Mouse (Mus musculus) right cerebral cortex, postnatal 4 days (tissue): ENCODE data around the gene Atf4.
A peak's percentile ranks its signal among the peaks of the same experiment; 100 is the strongest.

Experiments
- DNase-seq: peaks from one replicate; pipeline ENCODE4 v3.0.0-alpha.2; 2022

Gene Atf4

GRCm38 (mm10) chr15:80254847-80255645 lies at the start of gene Atf4:
Gene Atf4, plus strand, starts transcription at chr15:80255184.
- DNase-seq = peak; percentile 94

DNA sequence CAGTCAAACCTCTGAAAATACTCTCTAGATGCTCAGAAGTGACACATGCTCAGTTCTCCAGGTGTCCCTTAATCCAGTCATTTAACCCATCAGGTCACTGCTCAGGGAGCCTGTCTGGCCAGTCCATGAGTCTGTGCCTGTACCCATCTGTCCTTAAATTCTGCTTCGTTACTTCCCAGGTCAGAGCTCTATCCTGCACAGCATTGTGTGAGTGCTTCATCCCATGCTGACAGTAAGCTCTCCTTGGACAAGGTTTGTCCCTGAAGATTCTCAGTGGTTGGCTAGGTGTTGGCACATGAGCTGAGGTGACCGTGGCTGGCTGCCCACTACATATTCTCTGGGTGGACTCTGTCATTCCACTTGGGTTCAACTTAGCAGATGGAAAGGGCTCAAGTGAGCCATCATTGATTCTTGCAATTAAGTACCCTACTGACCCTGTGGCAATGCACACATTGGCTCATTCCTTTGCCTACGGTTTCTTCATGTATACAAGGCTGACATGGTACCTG lies 48.9 kb upstream of the Atf4 start:
- DNase-seq = no peak

DNA sequence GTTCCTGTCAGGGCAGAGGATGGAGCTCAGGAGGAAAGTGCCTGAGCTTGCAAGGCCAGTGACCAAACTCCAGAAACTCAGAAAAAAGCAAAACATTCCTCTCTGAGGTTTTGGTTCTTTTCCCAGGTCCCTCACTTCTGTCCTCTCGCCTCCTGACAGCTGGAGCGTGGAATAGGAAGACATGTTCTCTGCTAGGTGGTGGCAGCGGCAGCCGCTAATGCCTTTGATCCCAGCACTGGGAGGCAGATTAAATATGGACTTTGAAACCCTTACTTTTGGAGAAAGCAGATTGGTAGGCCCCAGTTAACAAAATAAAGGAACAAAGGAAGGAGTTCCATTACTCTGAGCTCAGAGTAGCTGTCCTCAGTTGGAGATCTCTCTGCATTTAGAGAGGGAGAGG lies 46.5 kb upstream of the Atf4 start:
- DNase-seq = no peak

DNA sequence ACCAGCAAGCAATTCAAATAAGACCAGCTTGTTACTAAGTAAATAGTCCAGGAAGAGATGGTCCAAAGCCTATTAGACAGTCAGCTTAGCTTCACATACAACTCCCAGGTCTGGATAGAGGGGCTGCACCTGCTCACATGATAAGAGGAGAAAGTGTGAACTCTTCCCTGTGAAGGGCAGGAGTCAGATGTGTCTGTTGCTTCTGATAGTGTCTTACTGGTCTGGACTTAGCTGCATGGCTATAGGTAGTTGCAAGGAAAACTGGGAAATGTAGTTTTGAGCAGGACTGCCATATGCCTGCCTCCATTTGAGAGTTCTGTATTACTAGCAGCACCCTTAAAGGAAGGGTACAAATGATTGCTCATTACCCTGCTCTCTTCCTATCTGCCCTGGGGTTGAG lies 41.3 kb upstream of the Atf4 start:
- DNase-seq = no peak

- DNase-seq = peak; percentile 54
Observed at GRCm38 (mm10) chr15:80215716-80216479, 39.1 kb upstream of the Atf4 start.

GRCm38 (mm10) chr15:80216480-80216820 lies 38.5 kb upstream of the Atf4 start:
- DNase-seq = no peak

DNA sequence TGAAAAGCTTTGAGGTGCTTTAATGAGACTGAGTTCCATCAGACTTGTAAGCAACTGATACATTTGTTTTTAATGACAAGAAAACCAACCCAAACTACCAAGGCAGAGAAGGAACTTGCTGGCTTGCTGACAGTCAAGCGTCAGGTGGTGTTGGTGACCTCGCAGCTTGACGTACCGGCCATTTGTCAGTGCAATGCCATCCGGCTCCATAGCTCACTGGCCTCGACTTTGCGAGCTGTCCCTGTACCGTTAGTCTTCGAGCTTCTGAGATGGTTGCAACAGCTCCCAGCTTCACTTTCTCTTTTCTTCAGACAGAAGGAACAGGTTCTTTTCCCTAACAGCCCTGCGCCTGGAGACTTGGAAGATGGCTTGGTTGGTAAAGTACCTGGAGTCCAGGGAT lies 37.5 kb upstream of the Atf4 start:
- DNase-seq = no peak

DNA sequence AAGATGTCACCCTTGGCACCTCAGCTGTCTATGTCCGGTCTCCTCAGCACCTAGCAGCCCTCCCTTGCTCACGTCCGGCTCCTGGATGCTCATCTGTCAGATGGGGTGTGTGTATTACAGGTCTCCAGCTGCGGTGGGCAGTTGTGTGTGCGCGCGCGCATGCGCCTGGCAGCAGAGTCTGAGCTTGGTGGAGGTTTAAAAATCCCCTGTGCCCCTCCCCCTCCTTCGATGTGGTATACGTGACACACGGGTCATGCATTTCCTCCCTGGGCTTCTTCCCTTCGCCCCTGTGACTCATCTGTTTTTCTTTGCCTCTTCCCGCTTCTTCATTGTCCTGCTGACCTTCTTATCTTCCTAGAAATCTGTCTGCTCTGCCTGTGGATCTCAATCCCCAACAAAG lies 35.8 kb upstream of the Atf4 start:
- DNase-seq = no peak

GRCm38 (mm10) chr15:80219705-80220657 lies 35.0 kb upstream of the Atf4 start:
- no peak for DNase-seq

- no peak for DNase-seq
Observed at GRCm38 (mm10) chr15:80221031-80221430, 34.0 kb upstream of the Atf4 start.

DNA sequence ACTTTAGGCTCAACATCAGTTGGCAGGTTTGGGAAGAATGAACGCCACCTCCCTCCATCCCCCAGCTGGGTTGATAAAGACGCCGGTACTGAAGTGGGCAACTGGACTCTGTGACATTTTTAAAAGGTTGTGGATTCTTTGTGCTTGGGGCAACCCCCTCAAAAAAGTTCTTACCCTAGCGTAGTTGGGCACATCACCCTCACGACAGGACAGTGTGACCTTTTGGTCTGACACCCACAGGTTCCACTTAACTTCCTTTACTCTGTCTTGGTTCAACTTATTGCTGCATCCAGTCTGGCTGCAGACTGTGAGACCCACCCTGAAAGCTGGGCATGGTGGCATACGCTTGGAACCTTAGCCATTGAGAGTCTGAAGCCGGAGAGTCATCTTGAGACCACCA lies 31.2 kb upstream of the Atf4 start:
- no peak for DNase-seq

DNA sequence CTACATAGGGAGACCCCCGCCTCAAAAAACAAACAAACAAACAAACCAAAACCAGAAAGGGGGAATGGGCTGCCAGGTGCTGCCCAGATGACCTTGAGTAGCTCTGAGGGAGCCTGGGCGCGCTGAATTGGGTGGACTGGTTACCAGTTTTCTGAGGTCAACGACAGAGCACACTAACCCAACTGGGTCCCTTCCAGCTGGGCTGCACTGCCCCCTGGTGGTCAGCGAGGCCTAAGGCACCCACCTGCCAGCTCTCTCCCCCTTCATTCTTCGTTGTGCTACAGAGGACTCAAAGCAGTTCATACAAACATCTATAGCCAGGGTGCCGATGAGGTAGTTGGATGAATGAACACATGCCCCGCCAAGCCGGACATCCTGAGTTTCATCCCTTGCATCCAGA lies 29.8 kb upstream of the Atf4 start:
- DNase-seq = peak; percentile 82

GRCm38 (mm10) chr15:80225796-80226195 lies 29.2 kb upstream of the Atf4 start:
- DNase-seq = peak; percentile 57

DNA sequence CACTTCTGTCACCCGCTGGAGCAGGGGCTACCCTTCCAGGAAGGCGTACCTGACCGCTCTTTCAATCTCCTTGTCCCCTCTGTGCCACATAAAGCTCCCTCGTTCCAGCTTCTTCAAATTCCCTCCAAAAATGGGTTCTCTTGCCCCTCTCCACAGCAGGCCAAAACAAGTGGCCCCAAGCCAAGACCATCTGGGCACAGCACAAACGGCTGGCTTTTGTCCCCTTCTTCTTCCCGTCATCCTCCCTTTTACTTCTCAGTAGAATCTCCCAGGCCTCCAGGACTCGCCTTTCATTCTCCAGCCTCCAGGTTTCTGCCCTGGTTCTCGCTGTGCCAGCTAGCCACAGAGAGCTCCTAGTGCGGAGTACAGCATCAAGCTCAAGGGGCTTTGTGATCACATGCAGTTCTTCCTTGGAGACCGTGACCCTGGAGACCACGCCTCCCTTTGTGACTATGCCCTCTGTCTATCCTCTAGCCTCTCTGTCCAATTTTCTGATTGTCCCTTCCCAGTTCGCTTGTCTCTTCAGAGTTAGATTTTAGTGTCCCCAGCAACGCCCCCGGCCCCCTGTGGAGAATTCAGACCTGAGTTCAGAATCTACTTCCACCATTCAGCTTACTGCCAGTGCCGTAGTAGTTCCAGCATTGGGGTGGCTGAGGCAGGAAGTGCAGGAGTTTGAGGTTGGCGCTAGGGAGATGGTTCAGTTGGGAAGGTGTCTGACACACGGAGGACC lies 26.7 kb upstream of the Atf4 start:
- no peak for DNase-seq

GRCm38 (mm10) chr15:80232331-80232730 lies 22.7 kb upstream of the Atf4 start:
- no peak for DNase-seq

DNA sequence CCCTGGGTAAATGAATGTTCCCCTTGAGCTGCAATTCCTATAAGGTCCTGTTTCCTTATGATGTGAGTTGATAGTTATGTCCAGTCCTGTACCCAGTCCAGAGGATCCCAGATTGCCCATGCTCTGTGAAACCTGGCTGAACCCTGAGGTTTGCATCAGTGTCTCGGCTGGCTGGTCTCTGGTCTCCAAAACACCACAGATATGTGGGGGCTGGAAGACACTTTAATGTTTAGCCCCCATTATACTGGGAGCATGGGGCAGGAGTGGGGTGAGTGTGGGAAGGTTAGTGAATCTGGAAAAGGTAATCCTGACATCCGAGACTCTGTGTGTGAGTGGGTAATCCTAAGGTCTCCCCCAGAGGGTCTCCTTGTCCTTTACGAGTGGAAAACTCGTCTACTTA lies 21.9 kb upstream of the Atf4 start:
- no peak for DNase-seq

DNA sequence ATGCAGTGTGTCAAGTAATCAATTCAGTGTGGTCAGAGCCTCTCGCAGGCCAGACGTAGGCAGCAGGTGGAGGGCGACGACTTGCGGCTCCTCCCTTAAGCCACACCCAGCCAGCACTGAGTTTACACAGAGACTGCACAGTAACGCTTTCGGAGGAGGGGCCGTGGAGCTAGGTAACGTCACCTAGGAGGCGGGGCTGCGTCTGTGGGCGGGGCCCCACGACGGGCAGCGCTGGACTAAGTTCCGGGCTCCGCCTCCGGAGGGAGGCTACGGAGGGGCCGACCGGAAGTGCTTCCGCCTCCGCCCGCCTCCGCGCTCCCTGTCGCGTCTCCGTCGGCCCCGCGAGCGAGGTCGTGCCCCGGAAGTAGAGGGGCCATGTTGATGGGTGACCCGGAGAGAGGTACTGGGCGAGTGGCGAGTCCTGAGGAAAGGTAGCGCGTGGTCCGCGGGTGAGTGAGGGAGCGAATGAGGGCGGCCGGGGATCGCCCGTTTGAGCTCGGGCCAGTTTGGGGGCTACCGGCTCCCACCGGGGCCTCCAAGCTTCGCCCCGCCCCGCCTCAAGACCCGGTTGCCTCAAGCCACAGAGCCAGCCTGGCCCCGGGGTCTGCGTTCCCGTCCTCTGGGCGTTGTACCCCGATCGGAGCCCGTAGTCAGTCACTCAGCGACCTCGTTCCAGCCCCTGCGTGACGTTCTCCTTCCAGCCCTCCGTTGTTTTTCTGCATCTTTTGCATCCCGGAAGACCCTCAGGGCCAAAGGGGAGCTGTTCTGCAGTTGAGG lies 21.1 kb upstream of the Atf4 start, which contains the start of gene Mief1:
Gene Mief1 (plus strand): TSS at position 286 of the 777 bp plus-strand sequence.
- DNase-seq = peak; percentile 91

DNA sequence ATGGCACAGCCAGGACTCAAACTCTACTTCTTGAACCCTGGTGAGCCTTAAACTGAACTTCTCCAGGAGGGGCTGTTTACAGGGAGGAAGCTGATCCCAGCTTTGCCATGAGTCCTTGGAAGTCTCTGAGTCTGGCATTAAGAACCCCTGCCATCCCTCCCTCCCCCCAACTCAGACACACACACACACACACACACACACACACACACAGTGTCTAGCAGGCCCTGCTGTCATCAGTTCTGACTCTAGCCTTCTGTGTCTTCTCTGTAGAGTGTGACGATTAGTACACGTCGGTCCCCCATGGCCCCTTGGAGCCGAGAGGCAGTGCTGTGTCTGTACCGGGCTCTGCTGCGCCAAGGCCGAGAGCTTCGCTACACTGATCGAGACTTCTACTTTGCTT lies 19.4 kb upstream of the Atf4 start, which contains the start of gene AC140267.1:
Gene AC140267.1 (plus strand): TSS at position 301 of the 400 bp plus-strand sequence.
- DNase-seq = no peak

DNA sequence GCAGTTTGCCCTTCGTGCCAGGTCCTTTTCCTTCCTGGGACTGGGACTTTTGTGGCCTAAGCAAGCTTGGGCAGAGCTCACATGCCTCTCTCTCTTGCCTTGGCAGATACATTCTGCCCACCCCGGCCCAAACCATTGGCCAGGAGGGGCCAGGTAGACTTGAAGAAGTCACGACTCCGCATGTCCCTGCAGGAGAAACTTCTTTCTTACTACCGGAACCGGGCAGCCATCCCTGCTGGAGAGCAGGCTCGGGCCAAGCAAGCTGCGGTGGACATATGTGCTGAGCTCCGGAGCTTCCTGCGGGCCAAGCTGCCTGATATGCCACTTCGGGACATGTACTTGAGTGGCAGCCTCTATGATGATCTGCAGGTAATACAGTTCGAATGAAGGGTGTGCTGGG lies 6.8 kb upstream of the Atf4 start:
- DNase-seq = no peak

DNA sequence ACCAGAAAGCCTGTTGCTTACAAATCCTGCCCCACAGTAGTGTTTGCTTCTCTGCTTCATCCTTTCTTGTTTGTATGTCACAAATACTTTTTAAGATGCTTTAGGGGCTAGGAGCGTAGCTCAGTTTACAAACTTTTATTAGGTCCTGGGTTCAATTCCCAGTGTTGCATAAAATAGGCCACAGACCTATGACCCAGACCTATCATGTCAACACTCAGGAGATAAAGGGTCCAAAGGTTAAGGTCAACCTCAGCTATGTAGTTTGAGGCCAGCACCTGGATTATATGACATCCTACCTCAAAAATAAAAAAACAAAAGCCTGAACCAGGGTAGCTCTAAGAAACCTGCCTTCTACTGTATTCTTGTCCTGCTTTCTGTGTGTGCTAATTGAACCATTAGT lies 6.4 kb upstream of the Atf4 start:
- DNase-seq = no peak

DNA sequence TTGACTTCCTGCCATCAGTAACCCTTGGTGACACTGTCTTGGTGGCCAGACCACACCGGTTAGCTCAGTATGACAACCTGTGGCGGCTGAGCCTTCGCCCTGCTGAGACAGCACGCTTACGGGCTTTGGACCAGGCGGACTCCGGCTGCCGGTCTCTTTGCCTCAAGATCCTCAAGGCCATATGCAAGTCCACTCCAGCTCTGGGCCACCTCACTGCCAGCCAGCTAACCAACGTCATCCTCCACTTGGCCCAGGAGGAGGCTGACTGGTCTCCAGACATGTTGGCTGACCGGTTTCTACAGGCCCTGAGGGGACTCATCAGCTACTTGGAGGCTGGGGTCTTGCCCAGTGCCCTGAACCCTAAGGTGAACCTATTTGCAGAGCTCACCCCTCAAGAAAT lies 5.3 kb upstream of the Atf4 start:
- DNase-seq = no peak
